Mouse (Mus musculus) hindbrain, embryonic 14.5 days (tissue): ENCODE data around the gene Clmn. TPM values are rescaled to one million over a fixed set of nuclear protein-coding genes. Genes with fewer than 3 reads are reported as not detected.

Source experiments
- ATAC-seq: fragments of 200-750 bp; cut with Nextera tagmentation; 2 replicates; pipeline ENCODE4 v1.8.0; 2017; ENCODE audit warnings: moderate number of reproducible peaks, mild to moderate bottlenecking, moderate TSS enrichment, moderate library complexity; ENCODE audit not compliant: low FRiP score
- DNase-seq: peaks from one replicate; pipeline ENCODE4 v3.0.0-alpha.2; 2015; ENCODE audit warnings: low spot score
- H3K27ac ChIP-seq: fragments of 300-500 bp; sonication (generic); 2 replicates; pipeline ENCODE4 v1.5.1; 2014; ENCODE audit warnings: mild to moderate bottlenecking, moderate library complexity
- H3K27me3 ChIP-seq: fragments of 300-500 bp; sonication (generic); 2 replicates; pipeline ENCODE4 v1.6.1; 2014; ENCODE audit warnings: mild to moderate bottlenecking, low read length, mixed read lengths; ENCODE audit not compliant: control insufficient read depth, insufficient read depth
- H3K36me3 ChIP-seq: fragments of 300-500 bp; sonication (generic); replicated peaks from 2 replicates; pipeline ENCODE4 v1.6.1; 2014; ENCODE audit not compliant: control insufficient read depth, insufficient read depth
- H3K4me1 ChIP-seq: fragments of 300-500 bp; sonication (generic); replicated peaks from 2 replicates; pipeline ENCODE4 v1.6.1; 2014; ENCODE audit warnings: antibody characterized with exemption, low read length, mixed read lengths; ENCODE audit not compliant: control insufficient read depth, insufficient read depth
- H3K4me2 ChIP-seq: fragments of 300-500 bp; sonication (generic); replicated peaks from 2 replicates; pipeline ENCODE4 v1.6.1; 2014; ENCODE audit warnings: mild to moderate bottlenecking, moderate library complexity
- H3K4me3 ChIP-seq: fragments of 300-500 bp; sonication (generic); replicated peaks from 2 replicates; pipeline ENCODE4 v1.5.1; 2014; ENCODE audit warnings: mild to moderate bottlenecking, low read length
- H3K9ac ChIP-seq: fragments of 300-500 bp; sonication (generic); 2 replicates; pipeline ENCODE4 v1.6.1; 2014
- H3K9me3 ChIP-seq: fragments of 300-500 bp; sonication (generic); 2 replicates; pipeline ENCODE4 v1.6.1; 2016; ENCODE audit warnings: low read length; ENCODE audit not compliant: control insufficient read depth
- whole genome bisulfite sequencing: fragments of 180-500 bp; shearing (Covaris S2); extraction: QIAGEN DNeasy Blood & Tissue Kit; methylation state at CpG from one replicate; pipeline ENCODE4 v1.1.7; 2014; 5-methylcytosine and 5-hydroxymethylcytosine counted together
- polyA plus RNA-seq: library from polyadenylated mRNA; unstranded; fragments of >200 nt; fragmentation: Nextera tagmentation; extraction: Ambion mirVana; gene quantifications from 2 replicates; pipeline ENCODE4 v1.2.1, GENCODE M21; 2014

Gene Clmn
- polyA plus RNA-seq, 1 experiment from 2014 or later = 1.7 TPM

DNA sequence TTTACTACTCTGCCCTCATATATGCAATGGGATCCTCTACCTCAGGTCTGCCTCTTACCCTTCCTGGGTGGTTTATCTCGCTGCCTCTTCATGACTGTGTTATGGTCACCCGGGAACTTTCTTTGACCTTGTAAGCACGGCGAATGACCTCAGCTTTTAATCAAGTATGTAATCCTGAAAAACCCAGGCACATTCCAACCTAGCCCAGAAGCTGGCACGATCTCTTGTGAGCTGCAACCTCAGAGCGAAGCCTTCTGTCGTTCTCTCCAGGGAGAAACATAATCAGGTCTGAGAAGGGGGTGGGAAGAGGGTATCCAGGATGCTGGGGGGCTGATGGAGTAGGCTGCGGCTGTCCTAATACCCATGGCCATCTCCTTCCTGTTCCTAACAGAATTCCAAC, 45.8 kb downstream of the Clmn start:
- H3K9me3 ChIP-seq = no peaks in the 10 kb centered on the region
- DNase-seq (no peak), ATAC-seq (no peak)
- H3K27ac ChIP-seq = no peak overlapping the region
- H3K4me3 ChIP-seq = no peak overlapping the region
- H3K4me2 ChIP-seq = no peak overlapping the region
- H3K4me1 ChIP-seq = 0 out of 2 replicates have a peak, but pooled peaks cover 7% of the 10 kb centered on the region
- no peaks in the 10 kb centered on the region for H3K36me3 ChIP-seq
- H3K9ac ChIP-seq = no peak overlapping the region
- H3K27me3 ChIP-seq = no peaks in the 10 kb centered on the region
- 56% methylated on average over 8 of the region's 8 CpGs for whole genome bisulfite sequencing

GRCm38 (mm10) chr12:104818057-104818456, 46.8 kb downstream of the Clmn start:
- Histone ChIP-seq H3K4me3 (no peak overlapping the region), H3K9me3 (no peaks in the 10 kb centered on the region), H3K27ac (no peak overlapping the region), H3K36me3 (no peaks in the 10 kb centered on the region), H3K4me1 (0 out of 2 replicates have a peak, but pooled peaks cover 7% of the 10 kb centered on the region), H3K4me2 (no peak overlapping the region), H3K9ac (no peak overlapping the region), H3K27me3 (no peaks in the 10 kb centered on the region)
- ATAC-seq (no peak), DNase-seq (no peak)
- 70% methylated on average over 7 of the region's 7 CpGs for WGBS

- Histone ChIP-seq H3K27ac (no peak overlapping the region), H3K9ac (no peak overlapping the region), H3K4me3 (no peak overlapping the region), H3K9me3 (no peaks in the 10 kb centered on the region), H3K36me3 (no peaks in the 10 kb centered on the region), H3K4me1 (0 out of 2 replicates have a peak, but pooled peaks cover 7% of the 10 kb centered on the region), H3K4me2 (no peak overlapping the region), H3K27me3 (no peaks in the 10 kb centered on the region)
- ATAC-seq (no peak), DNase-seq (no peak)
- WGBS = 23% methylated on average over 12 of the region's 12 CpGs
Measured at GRCm38 (mm10) chr12:104817172-104817866, 47.6 kb downstream of the Clmn start.

DNA sequence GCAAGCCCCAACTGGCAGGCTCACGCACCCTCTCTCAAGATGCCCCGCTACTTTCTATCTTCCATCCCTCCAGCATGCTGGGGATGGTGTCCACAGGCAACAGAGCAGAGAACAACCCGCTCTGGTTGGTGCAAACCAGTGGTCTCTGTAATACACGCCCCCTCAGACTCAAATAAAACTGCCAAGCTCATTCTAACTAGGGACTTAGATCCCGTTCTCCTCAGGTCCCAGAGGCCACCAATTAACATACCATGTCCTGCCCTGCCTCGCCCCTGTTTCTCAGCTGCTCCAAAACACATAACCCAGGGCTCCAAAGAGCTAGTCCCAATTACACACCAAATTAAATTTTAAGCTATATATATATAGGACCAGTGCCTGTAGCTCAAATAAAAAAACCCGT, 50.6 kb downstream of the Clmn start:
- H3K9ac ChIP-seq = no peak overlapping the region
- WGBS = 77% methylated on average over 7 of the region's 7 CpGs
- no peaks in the 10 kb centered on the region for H3K36me3 ChIP-seq
- no peak overlapping the region for H3K27ac ChIP-seq
- H3K4me1 ChIP-seq = 0 out of 2 replicates have a peak, but pooled peaks cover 7% of the 10 kb centered on the region
- no peak overlapping the region for H3K4me3 ChIP-seq
- DNase-seq (no peak), ATAC-seq (no peak)
- no peak overlapping the region for H3K4me2 ChIP-seq
- no peaks in the 10 kb centered on the region for H3K27me3 ChIP-seq
- no peaks in the 10 kb centered on the region for H3K9me3 ChIP-seq

DNA sequence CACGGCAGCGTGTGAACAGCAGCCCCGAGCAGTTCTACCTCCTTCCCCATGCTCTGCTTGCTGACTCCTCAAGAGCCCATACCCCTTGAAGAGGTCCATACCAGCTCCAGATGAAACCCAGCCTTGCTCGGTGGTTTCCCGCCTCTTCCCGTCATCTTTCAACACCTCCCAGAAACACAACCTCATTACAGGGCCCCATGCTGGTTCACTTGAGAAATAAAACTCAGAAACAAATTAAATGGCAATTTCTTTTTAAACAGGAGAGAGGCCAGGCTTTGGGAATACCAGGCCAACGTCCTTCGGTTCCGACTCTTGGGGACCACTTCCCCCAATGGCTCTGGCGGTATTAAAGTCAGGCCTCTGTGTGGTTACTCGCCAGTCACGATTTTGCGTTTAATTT, 51.1 kb downstream of the Clmn start:
- ATAC-seq (no peak), DNase-seq (no peak)
- Histone ChIP-seq H3K36me3 (no peaks in the 10 kb centered on the region), H3K9me3 (no peaks in the 10 kb centered on the region), H3K9ac (no peak overlapping the region), H3K4me1 (0 out of 2 replicates have a peak, but pooled peaks cover 7% of the 10 kb centered on the region), H3K4me3 (no peak overlapping the region), H3K4me2 (no peak overlapping the region), H3K27me3 (no peaks in the 10 kb centered on the region), H3K27ac (no peak overlapping the region)
- 82% methylated on average over 13 of the region's 13 CpGs for WGBS

- 72% methylated on average over 4 of the region's 4 CpGs for WGBS
- H3K27ac ChIP-seq = no peak overlapping the region
- 0 out of 2 replicates have a peak, but pooled peaks cover 7% of the 10 kb centered on the region for H3K4me1 ChIP-seq
- H3K36me3 ChIP-seq = no peaks in the 10 kb centered on the region
- no peaks in the 10 kb centered on the region for H3K9me3 ChIP-seq
- no peaks in the 10 kb centered on the region for H3K27me3 ChIP-seq
- H3K9ac ChIP-seq = no peak overlapping the region
- DNase-seq = no peak
- no peak for ATAC-seq
- no peak overlapping the region for H3K4me2 ChIP-seq
- no peak overlapping the region for H3K4me3 ChIP-seq
Measured at GRCm38 (mm10) chr12:104812711-104813110, 52.2 kb downstream of the Clmn start.

DNA sequence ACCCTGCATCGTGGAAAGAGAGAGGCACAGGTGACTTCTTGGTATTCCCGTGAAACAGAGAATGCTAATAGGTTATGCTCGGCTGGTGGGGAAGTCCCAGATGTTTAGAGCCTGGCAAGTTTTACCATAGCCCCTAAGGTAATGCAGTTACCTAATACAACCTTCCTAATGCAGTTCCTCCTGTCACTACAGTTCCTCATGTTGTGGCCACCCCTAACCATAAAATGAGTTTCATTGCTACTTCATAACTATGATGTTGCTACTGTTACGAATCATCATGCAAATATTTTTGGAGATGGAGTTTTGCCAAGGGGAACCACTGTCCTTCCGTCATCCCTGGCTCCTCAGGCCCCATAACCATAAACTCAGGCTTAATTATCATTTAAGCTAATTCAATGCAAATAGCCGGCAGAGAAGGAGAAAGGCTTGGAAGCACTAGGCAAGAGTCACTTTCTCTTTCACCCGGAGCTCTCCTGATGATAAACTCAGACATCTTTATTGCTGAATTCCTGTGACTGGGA, 53.9 kb downstream of the Clmn start:
- Histone ChIP-seq H3K4me3 (no peak overlapping the region), H3K4me1 (0 out of 2 replicates have a peak, but pooled peaks cover 4% of the 10 kb centered on the region), H3K4me2 (no peak overlapping the region), H3K27ac (no peak overlapping the region), H3K36me3 (no peaks in the 10 kb centered on the region), H3K9ac (no peak overlapping the region), H3K9me3 (no peaks in the 10 kb centered on the region), H3K27me3 (no peaks in the 10 kb centered on the region)
- no peak for DNase-seq
- 73% methylated on average over 7 of the region's 7 CpGs for WGBS
- no peak for ATAC-seq

GRCm38 (mm10) chr12:104808421-104809067, 56.3 kb downstream of the Clmn start:
- DNase-seq (no peak), ATAC-seq (no peak)
- 90% methylated on average over 17 of the region's 17 CpGs for WGBS
- Histone ChIP-seq H3K9me3 (no peaks in the 10 kb centered on the region), H3K9ac (no peak overlapping the region), H3K4me3 (no peak overlapping the region), H3K4me1 (0 out of 2 replicates have a peak, but pooled peaks cover 4% of the 10 kb centered on the region), H3K27me3 (no peaks in the 10 kb centered on the region), H3K27ac (no peak overlapping the region), H3K36me3 (no peaks in the 10 kb centered on the region), H3K4me2 (no peak overlapping the region)

- no peaks in the 10 kb centered on the region for H3K9me3 ChIP-seq
- H3K27me3 ChIP-seq = no peaks in the 10 kb centered on the region
- H3K4me1 ChIP-seq = 0 out of 2 replicates have a peak, but pooled peaks cover 4% of the 10 kb centered on the region
- 52% methylated on average over 4 of the region's 4 CpGs for WGBS
- H3K4me3 ChIP-seq = no peak overlapping the region
- DNase-seq = no peak
- no peak overlapping the region for H3K27ac ChIP-seq
- H3K36me3 ChIP-seq = no peaks in the 10 kb centered on the region
- no peak overlapping the region for H3K9ac ChIP-seq
- H3K4me2 ChIP-seq = no peak overlapping the region
- no peak; the same call in 1 of the 2 replicates for ATAC-seq
Measured at GRCm38 (mm10) chr12:104806680-104807375, 58.0 kb downstream of the Clmn start.
